Mouse (Mus musculus) spleen, postnatal 36 days (tissue): ENCODE results near the gene Rusc1.

Experiments
- DNase-seq, 2 experiments: peaks; one replicate each; pipeline ENCODE4 v3.0.0; 2022; ENCODE audit warnings: low spot score in 2 of 2, mixed read lengths in 1 of 2

The Rusc1 gene

GRCm38 (mm10) chr3:89093175-89093574, at the start of gene Rusc1:
Gene Rusc1, minus strand, starts transcription at chr3:89093311.
- peak; percentile 66 to 69 for DNase-seq

GRCm38 (mm10) chr3:89136365-89136764, 43.3 kb upstream of the Rusc1 start:
- DNase-seq: no peak

- no peak for DNase-seq
These were observed 42.8 kb upstream of the Rusc1 start, which contains the start of gene Pklr for GRCm38 (mm10) chr3:89135958-89136357. Gene Pklr, plus strand, starts transcription at chr3:89136142.

- DNase-seq: no peak
These were observed 40.6 kb upstream of the Rusc1 start for GRCm38 (mm10) chr3:89133752-89134151.

DNA sequence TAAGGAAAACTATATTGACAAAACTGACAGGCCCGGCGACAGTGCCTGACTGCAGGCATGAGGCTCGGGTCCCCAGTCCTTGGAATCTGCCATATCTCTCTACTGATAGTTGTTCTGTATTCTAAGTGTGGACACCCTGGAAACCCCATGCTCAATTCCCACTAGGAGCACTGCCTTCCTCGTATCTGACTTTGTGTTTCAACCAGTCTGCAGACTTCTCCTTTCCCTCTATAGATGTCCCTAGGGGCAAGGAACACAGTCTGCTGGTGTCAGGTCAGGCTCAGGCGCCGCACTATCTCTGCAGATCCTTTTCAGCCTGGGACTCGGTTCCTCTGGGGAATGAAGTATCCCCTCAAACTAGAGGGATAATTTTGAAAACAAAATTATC, 39.9 kb upstream of the Rusc1 start:
- no peak for DNase-seq

- DNase-seq: peak; percentile 50 to 63
These were observed 39.4 kb upstream of the Rusc1 start for GRCm38 (mm10) chr3:89132285-89133062.

- DNase-seq: no peak
These were observed 38.7 kb upstream of the Rusc1 start for GRCm38 (mm10) chr3:89131816-89132215.

- no peak for DNase-seq
These were observed 36.8 kb upstream of the Rusc1 start for GRCm38 (mm10) chr3:89129908-89130307.

DNA sequence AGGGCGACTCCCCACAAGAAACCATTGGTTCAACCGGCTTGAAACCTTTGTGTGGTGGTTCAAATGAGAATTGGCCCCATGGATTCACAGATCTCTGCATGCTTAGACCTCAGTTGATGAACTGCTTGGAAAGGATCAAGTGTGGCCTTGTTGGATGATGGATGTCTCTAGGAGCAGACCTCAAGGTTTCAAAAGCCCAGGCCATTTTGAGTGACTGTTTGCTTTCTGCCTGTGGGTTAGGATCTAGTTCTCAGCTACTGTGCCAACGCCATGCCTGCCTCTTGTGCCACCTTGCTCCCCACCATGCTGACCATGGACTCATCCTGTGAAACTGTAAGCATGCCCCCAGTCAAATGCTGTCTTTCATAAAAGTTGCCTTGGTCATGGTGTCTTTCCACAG, 32.9 kb upstream of the Rusc1 start:
- DNase-seq: no peak

- no peak for DNase-seq
These were observed 31.1 kb upstream of the Rusc1 start for GRCm38 (mm10) chr3:89124241-89124640.

DNA sequence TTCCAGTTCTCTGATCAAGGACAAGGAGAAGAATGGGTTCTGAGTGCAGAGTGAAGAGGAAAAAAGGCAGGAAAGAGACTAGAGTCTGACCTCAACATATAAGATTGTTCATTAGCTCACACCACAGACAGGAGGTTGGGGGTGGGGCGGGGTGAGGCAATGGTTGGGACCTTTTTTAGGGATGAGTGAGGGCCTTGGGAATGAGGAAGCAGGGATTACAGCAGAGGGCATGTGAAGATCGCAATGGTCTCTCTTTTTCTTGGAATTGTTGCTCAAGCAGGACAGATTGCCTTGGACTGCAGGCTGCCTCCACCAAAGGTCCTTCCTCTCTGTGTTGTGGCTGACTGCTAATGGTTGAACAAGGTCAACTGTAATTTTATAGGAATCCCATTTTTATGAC, 30.2 kb upstream of the Rusc1 start:
- no peak for DNase-seq

DNA sequence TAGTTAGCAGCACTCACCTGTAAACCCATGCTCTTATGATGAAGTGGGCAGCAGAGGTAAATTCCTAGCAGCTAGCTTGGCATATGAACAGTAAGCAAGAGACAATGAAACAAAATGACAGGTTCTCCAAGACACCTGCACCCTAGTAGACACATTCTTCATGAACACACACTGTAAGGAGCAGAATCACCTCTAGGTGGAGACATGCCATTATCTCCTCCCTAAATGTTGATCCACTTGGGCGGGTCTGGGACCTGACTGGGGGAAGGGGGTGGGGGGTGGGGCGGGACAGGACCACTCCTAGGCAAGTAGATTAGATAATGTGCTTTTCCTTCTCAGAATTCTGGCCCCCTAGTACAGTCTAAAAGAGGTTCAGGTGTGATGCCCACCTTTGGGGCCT, 22.4 kb upstream of the Rusc1 start:
- DNase-seq: peak in 1 of 2 experiments; percentile 45

- DNase-seq: no peak
These were observed 19.9 kb upstream of the Rusc1 start for GRCm38 (mm10) chr3:89113058-89113457.

DNA sequence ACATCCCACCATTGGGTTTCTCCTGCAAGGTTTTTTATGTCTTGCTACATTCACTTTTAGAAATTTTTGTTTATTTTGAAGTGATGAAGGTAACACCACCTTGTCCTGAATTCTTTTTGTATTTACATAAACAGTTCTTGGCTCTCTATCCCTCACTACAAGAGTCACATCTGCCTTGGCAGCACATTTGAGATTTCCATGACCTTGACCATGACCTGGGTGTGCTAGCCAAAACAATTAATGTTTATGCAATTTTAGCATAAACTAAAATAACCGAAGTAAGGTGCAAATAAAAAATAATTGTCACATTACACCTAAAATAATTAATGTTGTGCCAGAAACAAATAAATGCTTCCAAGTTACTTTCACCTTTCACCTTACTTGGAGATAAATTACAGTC, 15.0 kb upstream of the Rusc1 start:
- no peak for DNase-seq

DNA sequence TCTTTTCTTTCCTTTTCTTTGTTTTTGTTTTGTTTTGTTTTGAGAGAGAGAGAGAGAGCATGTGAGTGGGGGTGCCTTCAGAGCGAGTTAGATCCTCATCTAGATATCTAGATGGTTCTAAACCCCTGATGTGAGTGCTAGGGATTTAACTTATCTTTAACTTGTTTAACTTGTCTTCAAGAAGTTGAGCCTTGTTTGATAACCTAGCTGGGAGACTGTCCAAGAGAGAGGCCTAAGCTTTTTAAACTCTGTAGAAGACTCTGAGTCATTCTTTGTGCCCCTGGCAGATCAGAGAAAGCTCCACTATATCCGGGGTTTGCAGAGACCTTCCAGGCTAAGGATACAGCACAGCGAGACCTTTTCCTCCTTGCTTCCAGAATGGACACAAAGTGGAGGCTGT, 14.4 kb upstream of the Rusc1 start:
- DNase-seq: no peak

DNA sequence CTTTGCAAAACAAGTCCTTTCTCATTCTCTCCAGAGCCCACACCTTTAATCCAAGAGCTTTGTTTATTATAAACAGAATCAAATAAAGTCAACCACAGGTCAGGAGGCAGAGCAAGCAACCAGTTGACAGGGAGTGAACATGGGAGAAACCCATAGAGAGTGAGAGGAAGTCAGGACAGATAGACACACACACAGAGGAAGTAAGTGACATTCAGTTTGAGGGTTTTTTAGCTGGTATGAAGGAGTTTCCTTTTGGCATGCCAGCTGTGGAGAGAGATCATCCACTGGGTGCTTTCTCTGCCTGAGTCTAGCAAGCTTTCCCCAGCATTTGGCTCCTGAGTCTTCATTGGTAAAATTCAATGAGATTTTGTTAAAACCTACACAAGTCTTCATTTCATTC, 13.8 kb upstream of the Rusc1 start:
- DNase-seq: no peak

GRCm38 (mm10) chr3:89103291-89103595, 10.1 kb upstream of the Rusc1 start:
- DNase-seq: no peak

- DNase-seq: no peak
These were observed 9.6 kb upstream of the Rusc1 start for GRCm38 (mm10) chr3:89102495-89103290.

GRCm38 (mm10) chr3:89101812-89102494, 8.8 kb upstream of the Rusc1 start, which contains the start of gene Fdps:
Gene Fdps, minus strand, starts transcription at chr3:89101959.
- peak; percentile 97 to 98 for DNase-seq

DNA sequence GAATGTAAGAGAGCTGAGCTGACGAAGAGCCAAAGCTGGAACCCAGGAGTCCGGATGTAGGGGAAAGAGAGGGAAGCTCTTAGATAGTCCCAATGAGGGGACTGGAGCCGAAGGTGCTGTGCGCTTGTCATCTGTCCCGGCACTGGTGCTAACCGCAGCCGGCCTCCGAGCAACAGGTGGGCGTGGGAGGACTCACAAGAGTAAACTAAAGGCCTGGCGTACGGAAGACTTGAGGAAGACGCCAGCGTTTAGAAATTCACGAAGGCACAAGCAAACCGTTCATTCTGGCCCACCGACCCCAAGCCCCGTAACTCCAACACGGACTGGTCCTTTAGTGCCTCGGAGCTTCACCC, 8.3 kb upstream of the Rusc1 start:
- peak in 1 of 2 experiments; percentile 16 for DNase-seq

- no peak for DNase-seq
These were observed 7.7 kb upstream of the Rusc1 start, which contains the start of gene Gm43738 for GRCm38 (mm10) chr3:89100811-89101210. Gene Gm43738, minus strand, starts transcription at chr3:89101099.

- no peak for DNase-seq
These were observed 910 bp upstream of the Rusc1 start for GRCm38 (mm10) chr3:89094021-89094420.
